Mouse (Mus musculus) layer of hippocampus, postnatal 25 days (tissue): ENCODE results near the gene Gm2832. TPM values are rescaled to one million over a fixed set of nuclear protein-coding genes. Genes with fewer than 3 reads are reported as not detected.
"Not testable (repeated sequence)": the region's sequence is repeated elsewhere in the genome, so short reads cannot be mapped to it uniquely, and the experiment has no call there.

Source experiments
- DNase-seq, 2 experiments: peaks; one replicate each; pipeline ENCODE4 v3.0.0; 2022; ENCODE audit warnings: mixed read lengths in 2 of 2, low spot score in 1 of 2; ENCODE audit errors: extremely low spot score in 1 of 2
- total RNA-seq, 2 experiments: library from RNA; stranded (reverse); gene quantifications; 2 replicates each; pipeline ENCODE4 v1.2.3; 2021

Gm2832 gene
- not detected for total RNA-seq

GRCm38 (mm10) chr14:41278505-41278904 lies at the start of gene Gm2832:
Gene Gm2832 (plus strand): TSS chr14:41278805.
- not testable (repeated sequence) for DNase-seq

- peak; percentile 48 to 87 for DNase-seq
Measured at GRCm38 (mm10) chr14:41263296-41263695, 15.3 kb upstream of the Gm2832 start.

- DNase-seq, result peak; percentile 14 to 47
Measured at GRCm38 (mm10) chr14:41263853-41264755, 14.5 kb upstream of the Gm2832 start.

- DNase-seq, result peak; percentile 53 to 58
Measured at GRCm38 (mm10) chr14:41264756-41265566, 13.6 kb upstream of the Gm2832 start.

GRCm38 (mm10) chr14:41285965-41286364 lies 7.4 kb downstream of the Gm2832 start:
- not testable (repeated sequence) for DNase-seq

Other genes starting within 250 kb of the Gm2832 start
- under 1 TPM; 0.79 to 0.94 TPM for gene Dydc2, start 209.6 kb upstream of the Gm2832 start, total RNA-seq
- not detected for gene Dydc1, start 205.9 kb upstream of the Gm2832 start, total RNA-seq
- not detected for gene Mat1a, start 173.8 kb upstream of the Gm2832 start, total RNA-seq
- gene Sftpa1, start 147.0 kb upstream of the Gm2832 start, total RNA-seq, result not detected
- gene Mbl1, start 127.3 kb upstream of the Gm2832 start, total RNA-seq, result not detected
- gene Sftpd, start 93.7 kb upstream of the Gm2832 start, total RNA-seq, result not detected
- not detected for gene Gm5798, start 69.8 kb downstream of the Gm2832 start, total RNA-seq
- gene Gm7945, start 107.6 kb downstream of the Gm2832 start, total RNA-seq, result not detected
- gene Gm6482, start 129.5 kb downstream of the Gm2832 start, total RNA-seq, result not detected
- gene Gm7954, start 174.7 kb downstream of the Gm2832 start, total RNA-seq, result not detected
- gene Gm3486, start 210.7 kb downstream of the Gm2832 start, total RNA-seq, result under 1 TPM in 1 of 2 experiments, not detected in 1; 0.47 TPM